Mouse (Mus musculus) lung, postnatal 0 days (tissue): ENCODE measurements around the gene Apobec4. TPM values are rescaled to one million over a fixed set of nuclear protein-coding genes. Genes with fewer than 3 reads are reported as not detected.
"Not testable (repeated sequence)": the region's sequence is repeated elsewhere in the genome, so short reads cannot be mapped to it uniquely, and the experiment has no call there.

Experiments used
- ATAC-seq: fragments of 200-750 bp; cut with Nextera tagmentation; 2 replicates; pipeline ENCODE4 v1.8.0; 2017; ENCODE audit warnings: moderate library complexity
- DNase-seq: peaks from one replicate; pipeline ENCODE4 v3.0.0-alpha.2; 2016; ENCODE audit warnings: low spot score
- H3K27ac ChIP-seq: fragments of 300-500 bp; sonication (generic); 2 replicates; pipeline ENCODE4 v1.5.1; 2014; ENCODE audit warnings: antibody characterized with exemption, mild to moderate bottlenecking, low read length, mixed read lengths
- H3K27me3 ChIP-seq: fragments of 300-500 bp; sonication (generic); replicated peaks from 2 replicates; pipeline ENCODE4 v1.6.1; 2014; ENCODE audit warnings: low read length, mixed read lengths; ENCODE audit not compliant: insufficient read depth
- H3K36me3 ChIP-seq: fragments of 300-500 bp; sonication (generic); 2 replicates; pipeline ENCODE4 v1.6.1; 2014; ENCODE audit warnings: low read length, mixed read lengths; ENCODE audit not compliant: insufficient read depth
- H3K4me1 ChIP-seq: fragments of 300-500 bp; sonication (generic); 2 replicates; pipeline ENCODE4 v1.6.1; 2014; ENCODE audit warnings: antibody characterized with exemption, low read depth, low read length, mixed read lengths; ENCODE audit not compliant: insufficient read depth
- H3K4me2 ChIP-seq: fragments of 300-500 bp; sonication (generic); replicated peaks from 2 replicates; pipeline ENCODE4 v1.6.1; 2014; ENCODE audit warnings: low read depth, mild to moderate bottlenecking, low read length, moderate library complexity, mixed read lengths
- H3K4me3 ChIP-seq: fragments of 300-500 bp; sonication (generic); 2 replicates; pipeline ENCODE4 v1.5.1; 2014; ENCODE audit warnings: low read depth, low read length
- H3K9ac ChIP-seq: fragments of 300-500 bp; sonication (generic); replicated peaks from 2 replicates; pipeline ENCODE4 v1.6.1; 2014; ENCODE audit warnings: low read depth, mild to moderate bottlenecking
- H3K9me3 ChIP-seq: fragments of 300-500 bp; sonication (generic); 2 replicates; pipeline ENCODE4 v1.6.1; 2016; ENCODE audit warnings: low read length, mixed read lengths
- CTCF ChIP-seq: IDR thresholded peaks from 2 replicates; pipeline ENCODE4 v1.5.1; 2016; ENCODE audit warnings: antibody characterized with exemption, mild to moderate bottlenecking
- EP300 ChIP-seq: IDR thresholded peaks from 2 replicates; pipeline ENCODE4 v1.6.1; 2016; ENCODE audit warnings: antibody characterized with exemption, mild to moderate bottlenecking, control low read depth
- WGBS: fragments of 180-500 bp; shearing (Covaris S2); extraction: QIAGEN DNeasy Blood & Tissue Kit; methylation state at CpG from one replicate; pipeline ENCODE4 v1.1.7; 2014; 5-methylcytosine and 5-hydroxymethylcytosine counted together
- polyA plus RNA-seq: library from polyadenylated mRNA; unstranded; fragments of >200 nt; fragmentation: Nextera tagmentation; extraction: Ambion mirVana; gene quantifications from 2 replicates; pipeline ENCODE4 v1.2.1, GENCODE M21; 2015

Gene Apobec4
- polyA plus RNA-seq, 1 experiment from 2014 or later, result 0.74 TPM

GRCm38 (mm10) chr1:152767749-152768488 is 17.6 kb downstream of the Apobec4 start:
- peaks cover 24% of the 10 kb centered on the region for H3K36me3 ChIP-seq
- H3K9me3 ChIP-seq, result no peaks in the 10 kb centered on the region
- WGBS, result 7% methylated on average over 5 of the region's 5 CpGs
- H3K9ac ChIP-seq, result no peak overlapping the region
- TF ChIP-seq CTCF (peak; percentile 84), EP300 (no peak)
- no peak overlapping the region for H3K27ac ChIP-seq
- H3K27me3 ChIP-seq, result no peaks in the 10 kb centered on the region
- H3K4me3 ChIP-seq, result peak overlapping the region; percentile 97
- H3K4me2 ChIP-seq, result peak overlapping the region; percentile 89
- ATAC-seq, result peak; percentile 16
- H3K4me1 ChIP-seq, result peaks cover 6% of the 10 kb centered on the region; the same call in 1 of the 2 replicates
- peak; percentile 90 for DNase-seq

- TF ChIP-seq EP300 (no peak), CTCF (no peak)
- DNase-seq, result no peak
- H3K4me1 ChIP-seq, result peaks cover under 1% of the 10 kb centered on the region; the same call in 1 of the 2 replicates
- H3K4me3 ChIP-seq, result no peak overlapping the region
- H3K27me3 ChIP-seq, result no peaks in the 10 kb centered on the region
- H3K9ac ChIP-seq, result no peak overlapping the region
- no peak overlapping the region for H3K4me2 ChIP-seq
- 88% methylated on average over 9 of the region's 9 CpGs for WGBS
- H3K27ac ChIP-seq, result no peak overlapping the region
- no peak for ATAC-seq
- H3K36me3 ChIP-seq, result peaks cover 32% of the 10 kb centered on the region
- no peaks in the 10 kb centered on the region for H3K9me3 ChIP-seq
Observed at GRCm38 (mm10) chr1:152771016-152771415, 20.7 kb downstream of the Apobec4 start.

GRCm38 (mm10) chr1:152774601-152775000 is 24.2 kb downstream of the Apobec4 start:
- DNase-seq, H3K4me1 ChIP-seq, H3K27ac ChIP-seq, H3K27me3 ChIP-seq, H3K4me2 ChIP-seq, H3K4me3 ChIP-seq, ATAC-seq, H3K9ac ChIP-seq, H3K9me3 ChIP-seq: not testable (repeated sequence)
- peaks cover 29% of the 10 kb centered on the region for H3K36me3 ChIP-seq
- WGBS, result 70% methylated on average over 3 of the region's 3 CpGs

DNA sequence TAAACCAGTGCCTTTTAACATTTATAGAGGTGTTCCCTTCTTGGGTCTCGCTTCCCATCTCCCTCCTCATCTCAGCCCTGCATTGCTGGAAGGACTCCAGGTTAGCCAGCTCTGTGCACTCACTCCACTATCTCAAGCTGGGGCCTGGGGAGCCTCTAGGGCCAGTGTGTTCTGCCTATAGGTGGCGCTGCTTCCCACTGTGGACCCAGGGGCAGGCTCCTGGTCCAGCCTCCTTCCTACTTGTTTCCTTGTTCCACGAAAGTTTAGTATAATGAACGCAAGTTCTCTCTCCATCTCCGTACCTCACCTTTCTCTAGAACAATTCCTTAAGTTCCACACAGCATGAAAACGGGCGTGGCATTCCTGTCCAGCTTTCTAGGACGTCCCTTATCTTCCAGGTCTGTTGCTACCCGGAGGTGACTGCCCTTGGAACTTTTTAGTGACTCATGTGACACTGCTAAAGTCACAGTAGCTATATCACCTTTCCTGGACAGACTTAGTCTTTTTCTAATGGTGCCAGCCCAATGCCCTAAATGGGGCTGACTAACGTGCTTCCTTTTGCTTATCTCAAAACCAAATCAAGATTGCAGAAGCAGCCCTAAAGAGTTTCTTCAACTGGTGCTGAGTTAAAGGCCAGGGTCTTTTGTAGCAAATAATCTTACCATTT is 28.9 kb downstream of the Apobec4 start:
- ATAC-seq, result peak; percentile 88
- H3K4me2 ChIP-seq, result no peak overlapping the region
- H3K9ac ChIP-seq, result no peak overlapping the region
- 18% methylated on average over 10 of the region's 10 CpGs for WGBS
- H3K9me3 ChIP-seq, result no peaks in the 10 kb centered on the region
- peak; percentile 87 for TF ChIP-seq CTCF
- no peak for TF ChIP-seq EP300
- H3K36me3 ChIP-seq, result peaks cover 13% of the 10 kb centered on the region
- no peaks in the 10 kb centered on the region for H3K27me3 ChIP-seq
- H3K4me1 ChIP-seq, result no peaks in the 10 kb centered on the region
- no peak overlapping the region for H3K4me3 ChIP-seq
- no peak overlapping the region for H3K27ac ChIP-seq
- peak; percentile 70 for DNase-seq

DNA sequence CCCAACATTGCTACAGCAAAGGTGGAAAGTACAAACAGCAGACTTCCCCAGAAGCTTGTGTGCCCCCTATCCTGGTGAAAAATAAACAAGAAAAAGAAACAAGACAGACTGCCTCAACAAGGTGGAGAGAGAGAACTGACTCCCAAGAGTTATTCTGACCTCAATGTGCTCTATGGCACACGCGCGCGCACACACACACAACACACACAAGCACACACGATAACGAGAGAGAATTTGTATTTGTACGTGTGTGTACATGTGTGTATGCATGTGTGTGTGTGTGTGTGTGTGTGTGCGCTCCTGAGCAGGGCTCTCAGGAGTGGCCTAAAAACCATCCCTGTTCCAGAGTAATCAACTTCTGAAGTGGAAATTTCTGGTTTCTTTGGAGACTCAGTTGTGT is 34.3 kb downstream of the Apobec4 start:
- no peaks in the 10 kb centered on the region for H3K36me3 ChIP-seq
- H3K4me1 ChIP-seq, result no peaks in the 10 kb centered on the region
- no peak overlapping the region for H3K4me3 ChIP-seq
- ATAC-seq (no peak), DNase-seq (no peak)
- 97% methylated on average over 8 of the region's 8 CpGs for WGBS
- H3K9ac ChIP-seq, result no peak overlapping the region
- no peak overlapping the region for H3K27ac ChIP-seq
- H3K9me3 ChIP-seq, result no peaks in the 10 kb centered on the region
- H3K27me3 ChIP-seq, result no peaks in the 10 kb centered on the region
- TF ChIP-seq EP300 (no peak), CTCF (no peak)
- no peak overlapping the region for H3K4me2 ChIP-seq

DNA sequence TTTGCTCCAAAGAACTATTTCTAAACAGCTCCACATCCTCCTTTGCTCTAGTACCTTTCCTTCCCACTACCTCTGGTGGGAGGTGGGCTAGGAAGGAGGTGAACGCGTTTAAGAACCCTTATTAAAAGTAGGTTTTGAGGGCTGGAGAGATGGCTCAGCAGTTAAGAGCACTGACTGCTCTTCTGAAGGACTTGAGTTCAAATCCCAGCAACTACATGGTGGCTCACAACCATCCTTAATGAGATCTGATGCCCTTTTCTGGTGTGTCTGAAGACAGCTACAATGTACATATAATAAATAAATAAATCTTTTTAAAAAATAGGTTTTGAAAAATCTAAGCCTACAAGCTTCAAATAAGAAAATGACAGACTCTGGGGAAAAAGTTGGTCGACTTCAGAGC is 35.1 kb downstream of the Apobec4 start:
- not testable (repeated sequence) for H3K9ac ChIP-seq, H3K4me2 ChIP-seq, H3K4me1 ChIP-seq, H3K27me3 ChIP-seq, H3K9me3 ChIP-seq, DNase-seq, H3K36me3 ChIP-seq, H3K4me3 ChIP-seq, ATAC-seq, H3K27ac ChIP-seq
- WGBS, result 81% methylated on average over 3 of the region's 3 CpGs
